Mouse (Mus musculus): ENCODE data around the gene Creb5. TPM values are rescaled to one million over a fixed set of nuclear protein-coding genes. Genes with fewer than 3 reads are reported as not detected.

The Creb5 gene
- polyA plus RNA-seq, 1 experiment from 2014 or later: 4.3 TPM

GRCm38 (mm10) chr6:53730996-53731485 is 444.0 kb downstream of the Creb5 start:
- Histone ChIP-seq H3K4me1 (replicated peaks) (peaks cover 6% of the 10 kb centered on the region), H3K4me3 (no peak overlapping the region), H3K27me3 (ENCODE audit: insufficient read depth, poor library complexity, severe bottlenecking) (no peaks in the 10 kb centered on the region), H3K27ac (no peak overlapping the region), H3K9me3 (no peaks in the 10 kb centered on the region), H3K36me3 (no peaks in the 10 kb centered on the region)
- DNase-seq (ENCODE audit: low spot score): no peak
- WGBS: 84% methylated on average over 5 of the region's 5 CpGs

GRCm38 (mm10) chr6:53733546-53733945 is 446.5 kb downstream of the Creb5 start:
- no peak overlapping the region for H3K4me3 ChIP-seq
- 90% methylated on average over 1 of the region's 1 CpGs for WGBS
- H3K27ac ChIP-seq: no peak overlapping the region
- H3K4me1 ChIP-seq (replicated peaks): peaks cover 6% of the 10 kb centered on the region
- no peak for DNase-seq (ENCODE audit: low spot score)
- H3K27me3 ChIP-seq (ENCODE audit: insufficient read depth, poor library complexity, severe bottlenecking): no peaks in the 10 kb centered on the region
- H3K9me3 ChIP-seq: no peaks in the 10 kb centered on the region
- no peaks in the 10 kb centered on the region for H3K36me3 ChIP-seq

DNA sequence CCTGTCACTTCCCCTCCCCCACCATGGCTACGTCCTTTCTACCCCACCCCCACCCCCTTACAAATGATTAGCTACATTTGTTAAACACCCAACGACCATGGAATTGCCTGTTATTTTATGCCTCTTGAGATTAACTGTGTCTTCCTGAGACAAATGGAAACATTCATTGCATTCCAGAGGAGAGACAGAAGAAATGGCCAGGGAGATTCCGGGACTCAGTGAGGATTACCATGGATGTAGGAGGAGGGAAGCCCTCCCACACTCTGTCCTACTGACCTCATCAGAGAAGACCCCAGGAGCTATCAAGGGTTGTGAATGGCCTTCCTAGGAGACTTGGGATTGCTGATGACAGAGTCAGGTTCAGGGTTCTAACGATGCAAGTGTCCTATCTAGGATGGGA is 446.9 kb downstream of the Creb5 start:
- no peaks in the 10 kb centered on the region for H3K9me3 ChIP-seq
- no peak overlapping the region for H3K4me3 ChIP-seq
- no peak overlapping the region for H3K27ac ChIP-seq
- H3K4me1 ChIP-seq (replicated peaks): peaks cover 6% of the 10 kb centered on the region
- WGBS: 28% methylated on average over 4 of the region's 4 CpGs
- H3K36me3 ChIP-seq: no peaks in the 10 kb centered on the region
- H3K27me3 ChIP-seq (ENCODE audit: insufficient read depth, poor library complexity, severe bottlenecking): no peaks in the 10 kb centered on the region
- no peak for DNase-seq (ENCODE audit: low spot score)

- Histone ChIP-seq H3K27ac (no peak overlapping the region), H3K9me3 (no peaks in the 10 kb centered on the region), H3K27me3 (ENCODE audit: insufficient read depth, poor library complexity, severe bottlenecking) (no peaks in the 10 kb centered on the region), H3K4me1 (replicated peaks) (peaks cover 6% of the 10 kb centered on the region), H3K36me3 (no peaks in the 10 kb centered on the region), H3K4me3 (no peak overlapping the region)
- DNase-seq (ENCODE audit: low spot score): no peak
- WGBS: 86% methylated on average over 6 of the region's 6 CpGs
Measured at GRCm38 (mm10) chr6:53735696-53736095, 448.6 kb downstream of the Creb5 start.

DNA sequence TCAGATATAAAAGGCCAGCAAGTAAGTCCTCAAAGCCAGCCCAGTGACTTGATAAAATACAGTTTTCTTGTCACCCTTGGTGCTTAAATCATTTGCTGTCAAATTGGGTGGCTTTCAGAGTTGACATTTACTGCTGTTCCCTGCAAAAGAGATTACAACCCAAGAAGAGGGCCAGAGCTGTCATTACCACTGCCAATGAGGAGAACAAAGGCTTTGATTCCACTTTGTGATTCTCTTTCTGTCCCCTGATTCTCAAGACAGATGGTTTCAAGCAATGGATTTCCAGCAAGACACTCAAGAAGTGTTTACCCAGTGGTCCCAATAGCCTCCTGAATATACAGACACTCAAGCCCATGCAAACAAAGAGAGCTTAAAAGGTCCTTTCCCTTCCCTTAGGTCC is 451.1 kb downstream of the Creb5 start:
- no peaks in the 10 kb centered on the region for H3K9me3 ChIP-seq
- no peaks in the 10 kb centered on the region; the same call in 1 of the 2 replicates for H3K27me3 ChIP-seq (ENCODE audit: insufficient read depth, poor library complexity, severe bottlenecking)
- no peak for DNase-seq (ENCODE audit: low spot score)
- H3K4me1 ChIP-seq (replicated peaks): peaks cover 6% of the 10 kb centered on the region
- no peak overlapping the region for H3K4me3 ChIP-seq
- H3K27ac ChIP-seq: no peak overlapping the region
- H3K36me3 ChIP-seq: no peaks in the 10 kb centered on the region

DNA sequence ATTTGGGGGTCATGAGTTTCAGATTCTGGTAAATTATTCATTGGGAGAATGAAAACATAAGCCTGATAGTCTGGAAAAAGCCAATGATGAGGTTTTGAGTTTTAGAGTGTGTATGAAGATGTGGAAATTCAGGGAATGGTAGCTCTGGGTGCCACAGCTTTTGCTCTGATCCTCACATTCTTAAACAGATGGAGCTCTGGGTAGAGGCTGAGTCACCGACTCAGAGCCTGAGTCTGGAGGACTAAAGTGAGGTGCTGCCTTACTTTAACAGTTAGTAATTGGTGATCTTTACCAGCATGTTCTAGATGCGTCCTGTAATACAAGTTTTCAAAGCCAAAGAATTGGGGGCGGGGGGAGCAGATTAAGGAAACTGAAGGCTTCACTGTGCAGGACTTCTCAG is 454.2 kb downstream of the Creb5 start:
- Histone ChIP-seq H3K36me3 (no peaks in the 10 kb centered on the region), H3K27me3 (ENCODE audit: insufficient read depth, poor library complexity, severe bottlenecking) (no peaks in the 10 kb centered on the region; the same call in 1 of the 2 replicates)
- DNase-seq (ENCODE audit: low spot score): no peak

More for the DNA sequence above, 454.2 kb downstream of the Creb5 start:
- 89% methylated on average over 3 of the region's 3 CpGs for WGBS
- H3K4me3 ChIP-seq: no peak overlapping the region
- no peak overlapping the region for H3K27ac ChIP-seq
- H3K4me1 ChIP-seq (replicated peaks): no peaks in the 10 kb centered on the region
- H3K9me3 ChIP-seq: no peaks in the 10 kb centered on the region

Other genes with a start within 250 kb of the Creb5 start
- gene Jazf1, start 218.6 kb upstream of the Creb5 start, polyA plus RNA-seq (2016; fragmentation: Nextera tagmentation; extraction: Ambion mirVana): 4.6 and 6.1 TPM in 2 replicates

Data from hindbrain, embryonic 10.5 days (tissue).